ENCODE assay signal across 22 mouse cellular contexts in the genomic region with DNA sequence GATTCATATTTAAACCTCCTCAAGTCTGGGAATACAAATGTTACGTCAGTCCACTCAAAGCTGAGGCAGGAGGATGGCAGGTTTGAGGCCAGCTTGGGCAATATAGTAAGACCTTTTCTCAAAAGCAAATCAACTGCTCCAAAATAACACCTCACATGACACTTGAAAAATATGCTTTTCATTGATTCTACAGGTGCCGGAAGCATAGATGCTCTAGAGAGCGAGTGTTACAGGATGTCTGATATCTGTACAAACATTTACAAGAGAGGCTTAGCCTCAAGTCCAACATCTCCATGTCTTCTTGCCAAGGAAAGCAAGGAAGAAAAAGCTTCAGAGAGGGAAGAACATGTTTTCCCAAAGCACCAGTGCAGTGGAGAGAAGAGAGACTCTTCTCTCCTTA. TPM values are rescaled to one million over a fixed set of nuclear protein-coding genes. Genes with fewer than 3 reads are reported as not detected.
DNase-seq lines count a peak whose midpoint lies in the region; ATAC-seq lines count a peak whose summit lies in the region.
"Had no signal": no experiment of that assay in that cellular context is flagged by ENCODE, and none has a peak within 500 bp of the region (broad histone marks: within the 10 kb centered on the region; RNA-seq: fewer than 3 reads in every experiment).

No protein-coding gene starts in this region.

- DNase-seq in liver, embryonic 11.5 days (ENCODE audit: low spot score) = no peak
- DNase-seq in liver = no peak
- peak; percentile 68 for DNase-seq in naive thymus-derived CD4-positive, alpha-beta T cell, adult 2 months (ENCODE audit: low read depth)
- no peak for DNase-seq in testis, postnatal 14 days (ENCODE audit: low spot score)
- no peak for DNase-seq in embryo, embryonic 10.5 days (ENCODE audit: low spot score)
- DNase-seq: adrenal gland, adult 2 months; adrenal gland, postnatal 25 days; cerebellum, adult 18-20 months; cerebellum, adult 9-11 months; cerebellum, postnatal 36 days; gastrocnemius, postnatal 10 days; heart, postnatal 4 days had no signal

- H3K27me3 ChIP-seq in liver, embryonic 11.5 days (replicated peaks; ENCODE audit: control insufficient read depth, insufficient read depth, low read length) = no peaks in the 10 kb centered on the region
- H3K27me3 ChIP-seq in liver, embryonic 12.5 days (replicated peaks) = no peaks in the 10 kb centered on the region
- H3K27me3 ChIP-seq: CH12.LX; forebrain, embryonic 13.5 days; heart, embryonic 12.5 days; hindbrain, embryonic 12.5 days; intestine, embryonic 15.5 days; Patski had no signal

- H3K4me1 ChIP-seq in liver, embryonic 11.5 days (replicated peaks; ENCODE audit: control insufficient read depth, insufficient read depth, low read length) = peaks cover 24% of the 10 kb centered on the region
- peaks cover 84% of the 10 kb centered on the region for H3K4me1 ChIP-seq in liver, embryonic 12.5 days

- H3K27ac ChIP-seq in liver, embryonic 11.5 days (ENCODE audit: low read depth, low read length) = no peak overlapping the region
- H3K27ac ChIP-seq in liver, embryonic 12.5 days = peak overlapping the region; percentile 36; the same call in 1 of the 2 replicates
- H3K27ac ChIP-seq: embryonic facial prominence, embryonic 10.5 days; forebrain, embryonic 13.5 days; hindbrain, embryonic 12.5 days; intestine, embryonic 15.5 days had no signal

- H3K4me2 ChIP-seq in liver, embryonic 11.5 days = peak overlapping the region; percentile 16; the same call in 1 of the 2 replicates
- no peak overlapping the region for H3K4me2 ChIP-seq in liver, embryonic 12.5 days
- H3K4me2 ChIP-seq: forebrain, embryonic 13.5 days; heart, embryonic 12.5 days; hindbrain, embryonic 12.5 days; intestine, embryonic 15.5 days had no signal

- no peak for ATAC-seq in liver, embryonic 11.5 days (replicated peaks; ENCODE audit: low FRiP score)
- peak; percentile 19 for ATAC-seq in CD4-positive, CD25-positive, alpha-beta regulatory T cell, adult 4 months
- ATAC-seq in liver, embryonic 12.5 days = no peak
- ATAC-seq: forebrain, embryonic 13.5 days; hindbrain, embryonic 16.5 days; intestine, embryonic 15.5 days; Patski had no signal

- H3K9me3 ChIP-seq in liver, embryonic 11.5 days (ENCODE audit: control insufficient read depth, low read length) = no peaks in the 10 kb centered on the region
- H3K9me3 ChIP-seq in liver, embryonic 12.5 days (replicated peaks) = no peaks in the 10 kb centered on the region
- H3K9me3 ChIP-seq: embryonic facial prominence, embryonic 10.5 days; forebrain, embryonic 13.5 days; hindbrain, embryonic 12.5 days; intestine, embryonic 15.5 days had no signal

- no peak overlapping the region for H3K4me3 ChIP-seq in liver, embryonic 11.5 days (ENCODE audit: low read depth, low read length)
- no peak overlapping the region for H3K4me3 ChIP-seq in liver, embryonic 12.5 days
- H3K4me3 ChIP-seq: embryonic facial prominence, embryonic 10.5 days; forebrain, embryonic 13.5 days; heart, embryonic 12.5 days; hindbrain, embryonic 12.5 days; intestine, embryonic 15.5 days had no signal

- H3K36me3 ChIP-seq in liver, embryonic 11.5 days (ENCODE audit: control insufficient read depth, insufficient read depth, low read length) = no peaks in the 10 kb centered on the region
- no peaks in the 10 kb centered on the region for H3K36me3 ChIP-seq in liver, embryonic 12.5 days
- H3K36me3 ChIP-seq: heart, embryonic 12.5 days; intestine, embryonic 15.5 days had no signal

- no peak overlapping the region for H3K9ac ChIP-seq in liver, embryonic 11.5 days (ENCODE audit: low read depth, low read length)
- H3K9ac ChIP-seq in liver, embryonic 12.5 days = no peak overlapping the region
- H3K9ac ChIP-seq: forebrain, embryonic 13.5 days; heart, embryonic 12.5 days; hindbrain, embryonic 12.5 days; intestine, embryonic 15.5 days had no signal

- WGBS in liver, embryonic 11.5 days = 89% methylated on average over 3 of the region's 3 CpGs
- 80% methylated on average over 3 of the region's 3 CpGs for WGBS in liver, embryonic 12.5 days (ENCODE audit: insufficient replicate concordance)

RNA-seq across cellular contexts. Expression of a gene that starts 6.1 kb away (rescaled TPM):
- polyA plus RNA-seq in liver, embryonic 11.5 days (2014; fragmentation: Nextera tagmentation; extraction: Ambion mirVana) = 252 and 292 TPM in 2 replicates
- 10 to 100 TPM; 58.0 to 90.0 TPM for polyA plus RNA-seq in CD4-positive, CD25-positive, alpha-beta regulatory T cell, adult 4 months (2017; shearing (Covaris generic))
- polyA plus RNA-seq in liver, embryonic 12.5 days (2016; fragmentation: Nextera tagmentation; extraction: Ambion mirVana) = 174 and 185 TPM in 2 replicates

RNA-seq across cellular contexts. Expression of a gene that starts 47.2 kb away (rescaled TPM):
- polyA plus RNA-seq in liver, embryonic 11.5 days (2014; fragmentation: Nextera tagmentation; extraction: Ambion mirVana) = 102 and 120 TPM in 2 replicates
- polyA plus RNA-seq in CD4-positive, CD25-positive, alpha-beta regulatory T cell, adult 4 months (2017; shearing (Covaris generic)) = 10 to 100 TPM; 54.8 to 65.4 TPM
- polyA plus RNA-seq in liver, embryonic 12.5 days (2016; fragmentation: Nextera tagmentation; extraction: Ambion mirVana) = 80.3 and 81.3 TPM in 2 replicates
